Mouse (Mus musculus) heart, adult 2 months (tissue): ENCODE results near the gene Epb41l2. TPM values are rescaled to one million over a fixed set of nuclear protein-coding genes. Genes with fewer than 3 reads are reported as not detected.

Source experiments
- DNase-seq, 2 experiments: peaks; one replicate each; pipeline ENCODE4 v3.0.0; 2021
- H3K27ac ChIP-seq: fragments of 200-600 bp; 2 replicates; pipeline ENCODE4 v1.8.1; 2022
- H3K27me3 ChIP-seq: fragments of 200-500 bp; 2 replicates; pipeline ENCODE4 v1.6.1; 2012; ENCODE audit warnings: mild to moderate bottlenecking, low read length, inconsistent platforms, mixed read lengths; ENCODE audit not compliant: control insufficient read depth, insufficient read depth
- H3K36me3 ChIP-seq: fragments of 200-500 bp; 2 replicates; pipeline ENCODE4 v1.6.1; 2012; ENCODE audit warnings: low read length, inconsistent platforms; ENCODE audit not compliant: control insufficient read depth, insufficient read depth
- H3K4me1 ChIP-seq: fragments of 200-500 bp; 2 replicates; pipeline ENCODE4 v1.6.1; 2011; ENCODE audit warnings: low read length; ENCODE audit not compliant: control insufficient read depth, insufficient read depth
- H3K4me3 ChIP-seq: fragments of 200-600 bp; 2 replicates; pipeline ENCODE4 v1.8.1; 2022
- H3K79me2 ChIP-seq: fragments of 200-500 bp; replicated peaks from 2 replicates; pipeline ENCODE4 v1.6.1; 2012; ENCODE audit warnings: mild to moderate bottlenecking, inconsistent platforms, low read length, moderate library complexity, mixed read lengths; ENCODE audit not compliant: control insufficient read depth, insufficient read depth
- H3K9ac ChIP-seq: fragments of 200-500 bp; 2 replicates; pipeline ENCODE4 v1.6.1; 2012; ENCODE audit warnings: low read depth, mild to moderate bottlenecking, control low read depth, inconsistent platforms, low read length, mixed read lengths
- CTCF ChIP-seq: fragments of 200-600 bp; IDR thresholded peaks from 2 replicates; pipeline ENCODE4 v1.8.1; 2022; ENCODE audit warnings: antibody characterized with exemption, mild to moderate bottlenecking, moderate library complexity
- EP300 ChIP-seq: fragments of 200-500 bp; IDR thresholded peaks from 2 replicates; pipeline ENCODE4 v1.6.1; 2011; ENCODE audit warnings: low read depth, low read length, control low read depth; ENCODE audit not compliant: insufficient read depth
- POLR2A ChIP-seq: fragments of 200-500 bp; IDR thresholded peaks from 2 replicates; pipeline ENCODE4 v1.6.1; 2011; ENCODE audit warnings: mild to moderate bottlenecking, low read depth, low read length, control low read depth; ENCODE audit not compliant: insufficient read depth
- WGBS: fragments of 180-500 bp; shearing (Covaris S2); methylation state at CpG from one replicate; pipeline ENCODE4 v1.1.7; 2018; 5-methylcytosine and 5-hydroxymethylcytosine counted together
- intact Hi-C: fragments of 180-260 bp; cut with DNase I; formaldehyde crosslinking; loops from one replicate; pipeline ENCODE4 v1.15.1; 2025
- polyA plus RNA-seq: library from polyadenylated mRNA; depleted of rRNA; stranded (reverse); fragments of >200 nt; gene quantifications from 2 replicates; pipeline ENCODE4 v1.2.3, GENCODE M21; 2012
- total RNA-seq, 2 experiments: library from RNA; stranded (reverse); gene quantifications; 2 replicates each; pipeline ENCODE4 v1.2.3; 2021

Gene Epb41l2
- total and polyA plus RNA-seq, 3 experiments, result 24.0 to 49.1 (median 40.5) TPM

- WGBS, result 87% methylated on average over 5 of the region's 5 CpGs
- TF ChIP-seq POLR2A (no peak), EP300 (no peak)
- Histone ChIP-seq H3K27me3 (no peaks in the 10 kb centered on the region), H3K4me1 (no peaks in the 10 kb centered on the region; the same call in 1 of the 2 replicates), H3K36me3 (no peaks in the 10 kb centered on the region), H3K79me2 (no peaks in the 10 kb centered on the region), H3K27ac (no peak overlapping the region), H3K4me3 (no peak overlapping the region), H3K9ac (no peak overlapping the region)
- intact Hi-C loops, result no loop called here
- DNase-seq, result no peak
These were observed 174.9 kb downstream of the Epb41l2 start for GRCm38 (mm10) chr10:25534467-25534866.

- Histone ChIP-seq H3K4me3 (no peak within 1 kb of the TSS), H3K27me3 (no peaks in the 10 kb centered on the region), H3K27ac (no peak within 1 kb of the TSS), H3K4me1 (no peaks in the 10 kb centered on the region; the same call in 1 of the 2 replicates), H3K9ac (no peak within 1 kb of the TSS), H3K79me2 (no peaks in the 10 kb centered on the region), H3K36me3 (no peaks in the 10 kb centered on the region)
- intact Hi-C loops, result loop anchor here (5.0 kb wide), 2 partner anchors 141 to 606 kb away; no protein-coding TSS in a partner anchor
- DNase-seq, result no peak
- no peak for TF ChIP-seq POLR2A
- no peak for TF ChIP-seq EP300
- no peak for TF ChIP-seq CTCF
- WGBS, result 87% methylated on average over 10 of the region's 10 CpGs
These were observed 176.3 kb downstream of the Epb41l2 start, which contains the start of gene Smlr1 for GRCm38 (mm10) chr10:25535891-25536331. TSS of gene Smlr1 (minus strand) at chr10:25536267.

- H3K79me2 ChIP-seq, result no peaks in the 10 kb centered on the region
- intact Hi-C loops, result loop anchor here (5.0 kb wide), 2 partner anchors 141 to 606 kb away; no protein-coding TSS in a partner anchor
- TF ChIP-seq CTCF (no peak), EP300 (no peak), POLR2A (no peak)
- no peaks in the 10 kb centered on the region for H3K27me3 ChIP-seq
- H3K27ac ChIP-seq, result no peak overlapping the region
- no peak overlapping the region for H3K9ac ChIP-seq
- no peak overlapping the region for H3K4me3 ChIP-seq
- no peaks in the 10 kb centered on the region; the same call in 1 of the 2 replicates for H3K4me1 ChIP-seq
- 93% methylated on average over 6 of the region's 6 CpGs for WGBS
- no peak for DNase-seq
- no peaks in the 10 kb centered on the region for H3K36me3 ChIP-seq
These were observed 177.0 kb downstream of the Epb41l2 start for GRCm38 (mm10) chr10:25536621-25537020.

- Histone ChIP-seq H3K9ac (no peak overlapping the region), H3K36me3 (no peaks in the 10 kb centered on the region), H3K27me3 (no peaks in the 10 kb centered on the region), H3K79me2 (no peaks in the 10 kb centered on the region), H3K27ac (peak overlapping the region; percentile 80), H3K4me3 (no peak overlapping the region), H3K4me1 (no peaks in the 10 kb centered on the region)
- no peak for TF ChIP-seq CTCF
- TF ChIP-seq POLR2A, result no peak
- TF ChIP-seq EP300, result no peak
- intact Hi-C loops, result loop anchor here (5.0 kb wide), 2 partner anchors 139 to 604 kb away; no protein-coding TSS in a partner anchor
- no peak for DNase-seq
- 70% methylated on average over 1 of the region's 1 CpGs for WGBS
These were observed 179.1 kb downstream of the Epb41l2 start for GRCm38 (mm10) chr10:25538738-25539137.

GRCm38 (mm10) chr10:25539146-25539770, 179.7 kb downstream of the Epb41l2 start:
- 69% methylated on average over 4 of the region's 4 CpGs for WGBS
- intact Hi-C loops, result loop anchor here (5.0 kb wide), 2 partner anchors 138 to 603 kb away; no protein-coding TSS in a partner anchor
- Histone ChIP-seq H3K9ac (no peak overlapping the region; the same call in 1 of the 2 replicates), H3K27me3 (no peaks in the 10 kb centered on the region), H3K27ac (peak overlapping the region; percentile 80), H3K36me3 (no peaks in the 10 kb centered on the region), H3K4me1 (no peaks in the 10 kb centered on the region), H3K79me2 (no peaks in the 10 kb centered on the region), H3K4me3 (no peak overlapping the region)
- TF ChIP-seq CTCF (peak; percentile 73), EP300 (no peak)
- DNase-seq, result peak in 1 of 2 experiments; percentile 55

- TF ChIP-seq POLR2A (no peak), CTCF (no peak)
- peak in 1 of 2 experiments; percentile 42 for DNase-seq
- WGBS, result 63% methylated on average over 6 of the region's 6 CpGs
- Histone ChIP-seq H3K79me2 (no peaks in the 10 kb centered on the region), H3K4me1 (no peaks in the 10 kb centered on the region), H3K9ac (no peak overlapping the region), H3K36me3 (no peaks in the 10 kb centered on the region), H3K27ac (peak overlapping the region; percentile 80), H3K4me3 (no peak overlapping the region), H3K27me3 (no peaks in the 10 kb centered on the region)
- intact Hi-C loops, result loop anchor here (5.0 kb wide), 2 partner anchors 138 to 603 kb away; no protein-coding TSS in a partner anchor
These were observed 180.2 kb downstream of the Epb41l2 start for GRCm38 (mm10) chr10:25539771-25540168.
